Mouse (Mus musculus): ENCODE data around the gene Slc25a19.

Gene Slc25a19

DNA sequence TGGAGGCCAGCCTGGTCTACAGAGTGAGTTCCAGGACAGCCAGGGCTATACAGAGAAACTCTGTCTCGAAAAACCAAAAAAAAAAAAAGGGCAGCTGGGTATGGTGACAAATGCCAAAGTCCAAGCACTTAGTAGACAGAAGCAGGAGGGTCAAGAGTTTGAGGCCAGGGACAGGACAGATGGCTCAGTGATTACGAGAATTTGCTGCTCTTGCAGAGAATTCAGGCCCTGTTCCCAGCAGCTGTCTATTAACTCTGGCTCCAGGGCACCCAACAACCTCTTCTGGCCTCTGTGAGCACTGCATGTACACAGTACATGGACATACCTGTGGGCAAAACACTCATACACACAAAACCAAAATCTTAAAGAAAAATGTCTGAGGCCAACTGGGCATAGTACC is 10.1 kb downstream of the Slc25a19 start:
- no peak for DNase-seq

DNA sequence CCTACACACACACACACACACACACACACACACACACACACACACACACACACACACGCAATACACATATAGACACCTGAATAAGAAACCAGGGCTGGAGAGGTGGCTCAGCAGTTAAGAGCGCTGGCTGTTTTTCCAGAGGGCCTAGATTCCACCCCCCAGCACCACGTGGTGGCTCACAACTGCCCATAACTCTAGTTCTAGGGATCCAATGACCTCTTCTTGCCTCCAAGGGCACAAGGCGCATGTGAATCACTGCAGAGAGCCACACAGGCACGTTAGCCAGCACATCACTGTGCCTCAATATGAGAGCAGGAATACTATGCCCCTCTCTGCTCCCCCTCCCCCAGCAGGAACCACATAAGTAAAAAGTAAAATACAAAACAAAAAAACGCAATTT is 11.2 kb downstream of the Slc25a19 start:
- no peak for DNase-seq

DNA sequence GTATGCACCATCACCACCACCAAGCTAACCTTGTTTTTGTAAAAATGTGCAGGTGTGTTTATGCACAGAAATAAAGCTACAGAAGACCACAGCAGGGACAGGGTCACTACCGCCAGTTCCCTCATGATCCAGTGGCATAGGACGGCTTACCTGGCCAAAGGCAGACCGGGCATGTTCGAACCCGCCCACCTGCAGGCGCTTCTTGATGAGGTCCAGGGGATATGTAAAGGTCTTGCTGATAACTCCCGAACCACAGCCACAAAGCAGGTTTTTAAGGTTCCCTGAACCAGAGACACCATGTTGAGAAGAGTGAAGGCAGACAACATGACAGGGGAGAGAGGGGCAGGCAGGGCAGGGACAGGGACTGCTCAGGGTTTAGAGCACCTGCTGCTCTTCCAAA is 11.7 kb downstream of the Slc25a19 start:
- no peak for DNase-seq

DNA sequence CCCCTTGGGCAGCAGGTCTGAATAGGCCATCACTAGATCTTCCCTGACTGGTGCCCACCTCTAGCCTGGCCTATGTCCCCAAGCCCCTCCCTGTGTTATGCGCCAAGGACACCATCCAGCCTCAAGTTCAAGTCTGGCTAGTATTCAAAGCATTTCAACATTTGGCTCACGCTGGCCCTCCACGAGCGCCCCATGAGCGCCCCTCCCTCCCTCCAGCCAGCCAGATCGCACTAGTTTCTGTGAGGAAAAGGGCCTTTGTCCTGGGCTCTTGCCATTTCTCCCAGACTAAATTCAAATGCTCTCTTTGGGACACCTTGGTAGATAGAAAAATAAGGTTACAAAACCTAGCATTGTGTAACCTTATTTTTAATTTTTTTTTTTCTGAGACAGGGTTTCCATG is 12.2 kb downstream of the Slc25a19 start:
- no peak for DNase-seq

DNA sequence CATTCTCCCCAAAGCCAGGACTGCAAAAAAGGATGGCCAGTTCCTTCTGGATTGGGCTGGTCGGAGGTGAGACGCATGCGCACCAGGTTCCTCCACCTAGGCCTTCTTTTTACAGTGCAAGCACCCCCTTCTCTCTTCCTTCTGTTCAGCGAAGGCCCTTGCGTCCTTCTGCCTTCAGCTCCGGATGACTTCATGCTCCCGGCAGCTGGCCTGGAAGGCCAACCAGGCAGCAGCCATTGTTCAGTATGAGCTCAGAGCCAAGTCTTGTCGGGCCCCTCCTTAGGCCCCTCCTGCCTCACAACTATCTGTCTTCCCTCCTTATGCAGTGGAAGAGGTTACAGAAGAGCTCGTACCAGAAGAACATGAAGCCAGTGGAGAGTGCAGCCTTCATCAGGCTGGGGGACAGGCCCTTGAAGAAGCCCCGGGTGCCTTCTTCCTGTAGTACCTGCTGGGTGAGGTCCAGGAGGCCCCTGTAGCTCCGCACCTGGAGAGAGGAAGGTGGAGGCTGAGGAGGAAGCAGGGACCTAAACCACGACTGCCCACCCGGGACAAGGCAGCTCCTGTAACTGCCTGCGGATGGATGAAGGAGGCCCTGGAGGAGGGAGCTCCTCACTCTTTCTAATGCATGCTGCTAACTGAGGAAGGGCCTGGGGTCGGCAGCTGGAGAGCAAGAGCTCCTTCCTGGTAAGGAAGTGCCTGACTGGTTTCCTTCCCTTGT is 12.8 kb downstream of the Slc25a19 start:
- DNase-seq, result no peak

DNA sequence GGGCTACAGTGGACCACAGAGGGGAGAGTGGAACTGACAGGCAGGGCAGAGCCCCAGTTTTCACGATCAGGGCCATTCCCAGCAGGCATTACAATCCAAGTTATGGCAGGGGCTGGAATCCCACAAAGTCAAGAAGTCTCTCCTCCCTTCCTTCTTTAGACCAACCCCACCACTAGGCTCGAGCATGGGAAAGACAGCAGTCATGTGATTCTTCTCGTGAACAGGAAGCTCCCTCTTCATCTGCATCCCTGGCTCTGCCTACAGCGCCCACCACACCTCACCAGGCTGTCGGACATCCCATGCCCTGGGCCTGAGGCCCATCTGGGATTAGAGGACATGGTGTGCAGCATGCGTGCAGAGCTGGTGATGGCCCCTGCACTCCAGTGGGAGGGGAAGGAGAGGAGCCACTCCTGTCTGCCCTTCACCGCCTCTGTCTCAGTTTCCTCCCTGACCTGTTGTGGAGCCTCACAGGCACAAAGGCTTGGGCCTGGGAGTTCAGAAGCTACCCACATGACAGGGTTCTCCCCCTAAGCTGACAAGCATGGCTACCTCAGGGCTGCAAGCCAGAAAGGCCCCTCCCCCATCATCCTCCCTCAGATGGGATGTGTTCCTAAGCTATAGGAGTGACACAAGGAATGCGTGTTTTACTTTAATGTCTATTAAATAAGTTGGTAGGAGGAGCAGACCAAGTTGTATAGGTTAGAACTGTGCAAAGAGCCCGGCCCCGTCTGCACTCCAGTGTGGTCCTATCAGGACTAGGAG is 13.6 kb downstream of the Slc25a19 start:
- no peak for DNase-seq

DNA sequence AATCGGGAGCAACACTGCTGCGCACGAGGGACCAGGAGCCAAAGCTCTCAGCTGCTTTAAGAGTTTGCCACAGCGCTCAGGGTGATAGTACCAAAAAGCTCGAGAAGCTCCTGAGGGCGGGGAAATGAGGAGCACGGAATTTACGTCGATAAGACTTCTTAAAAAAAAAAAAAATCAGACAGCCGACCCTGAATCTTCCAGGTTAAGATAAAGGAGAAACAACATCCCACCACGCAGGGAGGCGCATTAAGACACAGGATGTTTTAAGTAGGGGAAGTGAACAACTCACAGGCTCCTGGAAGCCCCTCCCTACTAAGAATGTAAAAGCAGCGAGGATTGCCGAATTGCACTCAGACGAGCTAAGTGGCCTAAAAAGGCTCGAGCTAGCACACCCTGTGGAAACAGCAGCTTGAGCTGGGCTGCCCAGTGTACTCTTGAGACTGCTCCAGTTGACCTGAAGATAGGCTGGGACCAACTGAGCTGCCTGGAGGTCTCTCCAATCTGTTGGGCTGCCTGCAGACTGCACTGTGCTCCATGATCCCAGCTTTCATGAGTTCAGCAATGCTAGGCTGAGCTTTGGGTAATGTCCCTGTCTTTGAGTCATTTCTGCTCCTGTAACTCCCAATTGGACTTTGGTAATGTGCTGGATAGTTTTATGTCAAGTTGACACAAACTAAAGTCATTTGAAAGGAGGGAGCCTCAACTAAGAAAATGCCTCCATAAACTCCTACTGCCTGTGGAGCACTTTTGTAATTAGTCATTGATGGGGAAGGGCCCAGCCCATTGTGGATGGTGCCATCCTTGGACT is 14.8 kb downstream of the Slc25a19 start:
- no peak for DNase-seq

DNA sequence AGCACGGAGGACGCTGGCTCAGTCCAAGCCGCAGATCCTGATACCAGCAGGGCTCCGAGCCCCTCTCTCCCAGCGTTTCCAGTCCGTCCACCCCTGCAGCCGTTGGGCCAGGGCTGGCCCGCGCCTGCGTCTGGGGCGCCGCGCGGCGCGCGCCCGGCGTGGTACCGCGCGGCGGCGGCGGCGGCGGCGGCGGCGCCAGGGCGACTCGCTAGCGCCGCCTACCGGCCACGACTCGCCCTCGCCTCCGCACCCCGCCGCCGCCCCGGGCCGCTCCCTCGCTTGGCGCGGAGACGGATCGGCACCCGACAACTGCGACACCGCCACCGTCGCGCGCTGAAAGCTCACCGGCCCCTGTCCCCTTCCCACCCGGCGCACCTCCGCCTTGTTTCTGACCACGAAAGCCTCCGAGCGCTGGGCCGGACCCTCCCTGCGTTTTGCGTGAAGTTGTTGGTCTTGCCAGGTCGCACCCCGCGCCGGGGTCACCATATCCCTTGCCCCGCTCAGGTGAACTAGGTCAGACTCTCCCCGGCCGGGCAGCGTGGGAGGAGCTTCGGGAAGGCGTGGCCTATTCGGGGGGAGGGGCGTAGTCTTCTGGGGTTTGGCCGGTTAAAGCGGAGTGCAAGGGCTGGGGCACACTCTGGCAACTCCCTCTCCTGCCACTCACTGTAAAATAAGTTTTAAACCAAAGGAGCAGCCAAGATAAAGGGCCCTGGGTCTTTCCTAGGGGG is 15.5 kb downstream of the Slc25a19 start, which contains the start of gene Mif4gd:
Gene Mif4gd (minus strand): TSS at position 560 of the 728 bp plus-strand sequence.
- DNase-seq, result peak; percentile 73

DNA sequence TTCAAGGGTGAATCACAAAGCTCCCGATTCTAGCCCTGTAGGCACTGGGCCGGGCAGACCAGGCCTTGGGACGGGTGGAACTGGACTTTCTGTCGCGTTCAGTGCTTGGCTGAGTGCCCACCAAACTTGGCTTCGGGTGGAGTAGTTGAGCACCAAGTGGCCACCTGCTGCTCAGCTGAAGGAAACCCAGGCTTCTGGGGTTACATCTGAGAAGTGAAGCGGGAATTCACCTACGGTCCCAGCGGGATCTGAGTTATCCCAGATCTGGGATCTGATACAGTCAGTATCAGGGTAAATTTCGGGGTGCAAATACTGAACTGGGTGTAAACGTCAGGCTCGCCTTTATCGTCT is 16.1 kb downstream of the Slc25a19 start:
- DNase-seq, result peak; percentile 78

DNA sequence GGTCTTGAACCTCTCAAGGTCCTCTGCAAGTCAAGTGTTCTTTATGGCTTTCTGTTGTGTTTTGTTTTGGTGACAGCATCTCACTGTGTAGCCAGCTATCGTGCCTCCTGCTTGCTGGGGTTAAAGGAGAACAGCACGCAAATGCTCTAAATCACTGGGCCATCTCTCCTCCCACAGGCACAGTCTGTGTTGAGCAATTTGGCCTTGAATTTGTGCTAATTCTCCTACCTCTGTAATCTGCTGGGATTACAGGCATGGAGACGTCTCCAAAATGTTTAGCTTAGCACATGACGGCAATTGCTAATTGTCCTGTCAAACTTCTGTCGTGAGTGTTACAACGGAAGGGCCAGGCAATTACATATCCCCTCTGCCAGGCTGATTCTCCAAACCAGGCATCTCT is 16.9 kb downstream of the Slc25a19 start:
- no peak for DNase-seq

DNA sequence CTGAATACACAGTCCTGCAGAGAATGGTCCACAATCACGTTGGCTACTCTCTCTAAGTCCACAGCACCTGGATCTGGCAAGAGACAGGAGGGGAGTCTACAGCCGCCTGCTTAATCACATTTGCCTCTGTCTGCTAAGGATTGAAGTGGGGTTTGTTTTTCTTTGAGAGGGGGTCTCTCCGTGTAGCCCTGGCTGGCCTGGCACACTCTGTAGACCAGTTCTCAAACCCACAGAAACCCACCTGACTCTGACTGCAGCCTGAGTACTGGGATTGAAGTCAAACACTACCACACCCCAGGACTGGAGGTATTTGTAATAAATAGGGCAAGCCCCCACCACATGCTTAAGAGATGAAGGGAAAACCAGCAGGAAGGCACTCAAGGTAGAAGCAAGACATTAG is 18.5 kb downstream of the Slc25a19 start:
- DNase-seq, result no peak

DNA sequence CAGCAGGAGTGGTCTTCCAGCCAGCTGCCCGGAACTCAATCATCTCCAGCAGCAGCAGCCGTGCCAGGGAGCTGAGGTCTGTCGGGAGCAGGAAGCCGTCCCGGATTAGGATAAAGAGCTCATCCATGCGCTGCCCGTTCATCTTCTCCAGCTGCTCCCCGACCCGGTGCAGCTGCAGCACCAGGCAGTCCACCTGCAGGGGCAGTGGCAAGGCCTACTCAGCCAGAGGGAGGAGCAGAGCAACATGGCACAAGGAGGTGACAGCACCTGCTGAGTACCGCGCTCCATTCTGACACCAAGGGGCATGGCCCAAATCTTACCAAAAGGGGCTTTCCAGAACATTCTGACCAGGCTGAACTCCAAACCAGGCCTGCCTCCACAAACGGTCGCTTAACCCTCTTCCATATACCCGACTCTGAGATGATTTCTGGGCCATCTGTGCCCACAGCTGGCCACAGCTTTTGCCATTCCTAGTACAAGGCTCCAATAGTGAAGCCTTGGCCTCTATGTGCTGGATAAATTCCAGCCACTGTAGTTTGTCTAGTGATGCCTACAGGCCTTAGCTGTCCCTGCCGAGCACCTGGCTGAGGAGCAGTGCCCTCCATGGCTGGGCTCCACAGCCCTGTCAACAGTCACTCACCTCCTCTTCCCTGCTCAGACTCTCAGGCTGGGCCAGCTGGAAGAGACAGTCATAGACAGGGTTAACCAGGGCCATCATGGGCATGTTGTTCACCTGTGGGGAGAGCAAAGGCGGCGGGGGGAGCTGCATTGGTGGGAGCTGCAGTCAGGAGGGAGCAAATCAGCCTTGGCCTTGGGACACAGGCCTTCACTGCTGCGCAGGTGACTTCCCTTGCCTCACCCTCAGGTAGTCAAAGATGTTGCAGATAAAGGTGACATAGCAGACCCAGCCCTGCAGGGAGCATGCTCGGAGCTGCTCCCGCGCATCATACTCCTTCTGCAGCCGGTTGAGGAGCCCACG is 19.4 kb downstream of the Slc25a19 start:
- no peak for DNase-seq

DNA sequence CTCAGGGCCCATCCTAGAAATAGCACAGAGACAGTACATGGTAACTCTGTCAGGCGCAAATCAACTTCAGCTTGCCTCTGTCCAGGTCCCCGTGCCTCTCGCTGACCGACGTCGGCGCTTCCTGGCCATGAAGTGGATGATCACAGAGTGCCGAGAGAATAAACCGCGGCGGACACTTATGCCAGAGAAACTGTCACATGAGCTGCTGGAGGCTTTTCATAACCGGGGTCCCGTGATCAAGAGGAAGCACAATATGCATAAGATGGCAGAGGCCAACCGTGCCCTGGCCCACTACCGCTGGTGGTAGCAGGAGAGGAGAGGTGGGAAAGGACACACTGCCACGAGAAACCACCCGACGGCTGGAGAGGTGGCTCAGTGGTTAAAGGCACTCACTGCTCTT is 21.4 kb downstream of the Slc25a19 start:
- no peak for DNase-seq

DNA sequence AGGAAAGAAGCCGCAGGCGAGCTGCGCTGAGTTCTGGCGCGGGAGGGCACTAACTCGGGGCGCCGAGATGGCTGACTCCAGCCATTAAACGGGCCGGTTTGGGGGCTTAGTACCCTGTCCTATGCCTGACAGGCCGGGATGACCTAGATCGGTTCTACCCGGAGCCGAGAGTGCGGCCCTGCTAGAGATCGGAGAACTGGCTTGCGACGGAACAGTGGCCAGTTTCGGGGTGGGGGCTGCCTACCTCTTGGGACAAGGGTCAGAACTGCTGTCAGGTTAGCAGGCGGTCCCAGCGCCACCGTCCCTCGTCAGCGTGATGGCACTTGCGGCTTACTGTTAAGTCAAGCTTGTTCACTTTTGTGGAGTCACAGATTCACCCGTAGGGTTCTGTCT is 23.8 kb downstream of the Slc25a19 start:
- DNase-seq, result no peak

DNA sequence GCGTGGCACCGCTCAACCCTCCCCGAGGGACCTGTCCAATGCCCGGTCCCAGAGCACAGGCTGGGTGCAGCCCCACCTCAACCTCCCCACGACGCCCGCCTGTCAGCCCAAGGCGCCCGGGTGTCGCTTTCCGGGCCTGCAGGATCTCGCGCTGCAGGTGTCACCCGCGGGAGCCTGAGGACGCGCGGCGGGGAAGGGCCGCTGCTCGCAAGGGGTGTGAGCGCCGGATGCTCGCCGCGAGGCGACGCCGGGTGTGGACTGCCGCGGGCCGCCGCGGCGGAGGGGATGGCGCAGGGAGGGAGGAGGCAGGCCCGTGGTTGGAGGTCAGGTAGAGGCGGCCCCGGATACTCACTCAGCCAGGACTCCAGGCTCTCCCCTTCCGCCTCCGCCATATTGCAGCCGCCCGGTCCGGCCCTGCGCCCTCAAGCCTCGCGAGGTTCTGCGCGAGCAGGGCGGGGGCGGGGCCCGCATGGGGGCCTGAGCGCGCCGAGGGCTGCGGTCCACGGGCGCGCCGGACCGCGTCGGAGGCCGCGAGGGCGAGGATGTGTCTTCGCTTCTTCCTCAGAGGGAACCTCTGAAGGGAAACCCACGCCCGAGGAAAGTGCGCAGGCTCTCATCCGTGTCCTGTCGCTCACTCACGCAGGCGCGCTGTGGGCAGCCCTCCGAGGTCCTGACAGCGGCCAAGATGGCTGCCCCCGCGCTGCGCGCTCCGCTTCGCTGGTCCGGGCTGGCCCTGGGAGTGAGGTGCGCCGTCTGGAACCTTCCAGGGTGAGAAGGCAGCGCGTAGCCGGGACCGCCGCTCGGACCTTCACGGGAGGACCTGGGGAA is 24.4 kb downstream of the Slc25a19 start, which contains the start of the genes Mrps7 and Gga3:
Gene Mrps7 (plus strand): TSS at position 450 of the 828 bp plus-strand sequence.
Gene Gga3 (minus strand): TSS at position 576 of the 828 bp plus-strand sequence.
- peak; percentile 90 for DNase-seq

DNA sequence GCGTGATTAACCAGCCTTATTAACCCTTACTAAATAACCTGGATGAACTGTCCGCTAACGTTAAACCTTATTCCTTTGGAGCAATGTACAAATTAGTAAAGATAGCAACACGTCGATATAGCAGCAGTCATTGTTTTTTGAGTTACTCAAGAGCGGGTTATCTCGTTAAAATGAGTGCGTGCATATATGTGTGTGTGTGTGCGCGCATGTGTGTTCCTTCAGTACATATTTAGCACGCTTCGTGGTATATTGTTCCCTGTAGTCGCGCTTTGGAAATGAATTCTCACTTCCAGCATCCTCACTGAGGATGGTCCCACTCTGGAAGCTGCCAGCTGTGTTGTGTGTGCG is 25.0 kb downstream of the Slc25a19 start:
- no peak for DNase-seq

DNA sequence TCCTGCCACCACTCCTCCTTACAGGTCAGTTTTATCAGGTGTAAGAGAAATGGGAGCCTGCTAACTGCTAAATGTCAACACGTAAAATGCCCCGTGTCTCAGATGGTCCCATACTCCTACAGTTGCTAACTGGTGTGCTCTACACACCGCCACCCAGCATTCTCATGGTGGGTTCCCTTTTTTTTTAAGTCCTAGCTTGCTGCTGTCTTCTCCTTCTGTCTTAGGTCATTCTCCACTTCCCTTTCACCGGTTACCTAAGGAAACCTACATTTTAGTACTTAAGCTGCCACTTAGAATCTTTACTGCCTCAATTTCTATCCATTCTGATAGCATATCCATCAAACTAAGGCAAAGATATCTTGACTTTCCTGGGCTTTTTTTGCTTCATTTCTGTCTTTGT is 26.9 kb downstream of the Slc25a19 start:
- DNase-seq, result no peak

DNA sequence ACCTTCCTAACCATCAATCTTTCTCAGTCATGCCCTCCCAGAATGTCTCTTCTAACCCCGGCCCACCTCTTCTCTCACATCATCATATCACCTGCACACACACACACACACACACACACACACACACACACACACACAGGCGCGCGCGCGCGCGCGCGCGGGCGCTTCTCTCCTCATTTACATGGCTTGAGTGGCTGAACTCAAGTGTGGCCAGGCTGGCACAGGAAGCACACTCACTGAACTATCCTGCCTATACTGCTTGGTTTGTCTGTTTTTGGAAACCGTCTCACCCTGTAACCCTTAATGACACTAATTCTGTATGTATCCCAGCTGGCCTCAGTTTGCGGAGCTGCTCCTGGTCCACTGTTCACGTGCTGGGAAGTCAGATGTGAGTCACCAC is 27.4 kb downstream of the Slc25a19 start:
- no peak for DNase-seq

DNA sequence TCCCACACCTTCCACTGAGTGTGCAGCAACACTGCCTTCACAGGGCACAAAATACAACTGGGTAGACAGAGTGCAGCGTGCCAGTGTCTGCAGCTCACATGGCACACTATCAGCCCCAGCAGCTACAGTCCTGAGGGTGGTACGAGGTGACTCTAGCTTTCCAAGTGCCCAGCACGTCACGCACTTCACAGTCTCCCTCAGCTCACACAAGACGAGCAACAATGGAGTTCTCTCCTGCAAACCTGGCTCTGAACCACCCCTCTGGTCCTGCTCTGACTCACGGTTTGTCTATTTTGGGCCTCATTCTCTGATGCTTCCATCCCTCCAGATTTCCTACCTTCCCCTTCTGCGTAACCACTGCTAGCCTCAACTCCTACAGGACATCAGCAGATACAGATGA is 28.4 kb downstream of the Slc25a19 start:
- DNase-seq, result no peak

DNA sequence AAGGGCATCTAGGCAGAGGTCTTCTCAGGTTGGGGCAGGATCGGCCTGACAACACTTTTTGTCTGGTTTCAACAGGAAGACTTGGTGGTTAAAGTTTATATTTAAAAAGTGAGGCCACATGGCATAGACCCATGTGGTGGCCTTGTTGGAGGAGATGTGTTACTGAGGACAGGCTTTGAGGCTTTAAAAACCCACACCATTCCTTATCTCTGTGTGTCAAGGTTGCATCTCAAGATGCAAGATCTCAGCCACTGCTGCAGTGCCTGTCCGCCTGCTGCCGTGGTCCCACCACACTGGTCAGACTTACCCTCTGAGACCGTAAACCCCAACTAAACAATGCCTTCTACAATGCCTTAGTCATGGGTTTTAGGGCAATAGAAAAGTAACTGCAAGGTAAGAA is 29.8 kb downstream of the Slc25a19 start:
- DNase-seq, result no peak

DNA sequence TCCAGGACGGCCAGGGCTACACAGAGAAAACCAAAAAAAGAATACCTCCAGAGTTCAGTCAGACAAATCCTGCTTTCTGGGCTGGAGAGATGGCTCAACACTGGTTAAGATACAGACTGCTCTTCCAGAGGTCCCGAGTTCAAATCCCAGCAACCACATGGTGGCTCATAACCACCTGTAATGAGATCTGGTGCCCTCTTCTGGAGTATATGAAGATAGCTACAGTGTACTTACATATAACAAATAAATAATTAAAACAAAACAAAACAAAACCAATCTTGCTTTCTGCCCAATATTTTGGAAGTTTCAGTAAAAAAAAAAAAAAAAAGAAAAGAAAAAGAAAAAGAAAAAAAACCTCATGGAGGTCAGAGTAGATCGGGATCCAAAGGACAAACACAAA is 32.9 kb downstream of the Slc25a19 start:
- DNase-seq, result no peak

All from right cerebral cortex, postnatal 14 days (tissue).